Mouse (Mus musculus) limb, embryonic 10.5 days (tissue): ENCODE results near the gene Farp1. TPM values are rescaled to one million over a fixed set of nuclear protein-coding genes. Genes with fewer than 3 reads are reported as not detected.
"Not testable (repeated sequence)": the region's sequence is repeated elsewhere in the genome, so short reads cannot be mapped to it uniquely, and the experiment has no call there.

Experiments
- DNase-seq: peaks from one replicate; pipeline ENCODE4 v3.0.0-alpha.2; 2017; ENCODE audit warnings: low spot score
- H3K27ac ChIP-seq: fragments of 300-500 bp; sonication (generic); 2 replicates; pipeline ENCODE4 v1.5.1; 2016; ENCODE audit warnings: mild to moderate bottlenecking
- H3K27me3 ChIP-seq: fragments of 300-500 bp; sonication (generic); 2 replicates; pipeline ENCODE4 v1.6.1; 2016; ENCODE audit warnings: low read depth, mild to moderate bottlenecking; ENCODE audit not compliant: poor library complexity, severe bottlenecking
- H3K36me3 ChIP-seq: fragments of 300-500 bp; sonication (generic); 2 replicates; pipeline ENCODE4 v1.6.1; 2016; ENCODE audit warnings: mild to moderate bottlenecking, moderate library complexity
- H3K4me1 ChIP-seq: fragments of 300-500 bp; sonication (generic); 2 replicates; pipeline ENCODE4 v1.6.1; 2016
- H3K4me3 ChIP-seq: fragments of 300-500 bp; sonication (generic); 2 replicates; pipeline ENCODE4 v1.5.1; 2016; ENCODE audit warnings: mild to moderate bottlenecking, moderate library complexity
- H3K9me3 ChIP-seq: fragments of 300-500 bp; sonication (generic); replicated peaks from 2 replicates; pipeline ENCODE4 v1.6.1; 2016; ENCODE audit warnings: mild to moderate bottlenecking
- WGBS: fragments of 180-500 bp; shearing (Covaris S2); methylation state at CpG from one replicate; pipeline ENCODE4 v1.1.7; 2016; 5-methylcytosine and 5-hydroxymethylcytosine counted together
- polyA plus RNA-seq: library from polyadenylated mRNA; unstranded; fragments of >200 nt; fragmentation: Nextera tagmentation; extraction: Ambion mirVana; gene quantifications from 2 replicates; pipeline ENCODE4 v1.2.1, GENCODE M21; 2016

Farp1 gene
- polyA plus RNA-seq, 1 experiment from 2014 or later = 53.2 TPM

- Histone ChIP-seq H3K27me3 (peaks cover 17% of the 10 kb centered on the region), H3K36me3 (no peaks in the 10 kb centered on the region), H3K4me3 (peak overlapping the region; percentile 97), H3K4me1 (peaks cover 58% of the 10 kb centered on the region), H3K9me3 (no peaks in the 10 kb centered on the region), H3K27ac (peak overlapping the region; percentile 100)
- peak; percentile 77 for DNase-seq
- 1% methylated on average over 19 of the region's 19 CpGs for WGBS
Measured at GRCm38 (mm10) chr14:121036612-121037221, 1.7 kb downstream of the Farp1 start.

- 31% methylated on average over 7 of the region's 7 CpGs for WGBS
- no peaks in the 10 kb centered on the region for H3K36me3 ChIP-seq
- no peak for DNase-seq
- no peaks in the 10 kb centered on the region for H3K9me3 ChIP-seq
- peak overlapping the region; percentile 97 for H3K4me3 ChIP-seq
- H3K27me3 ChIP-seq = peaks cover 17% of the 10 kb centered on the region
- peak overlapping the region; percentile 100 for H3K27ac ChIP-seq
- peaks cover 57% of the 10 kb centered on the region for H3K4me1 ChIP-seq
Measured at GRCm38 (mm10) chr14:121037276-121037675, 2.3 kb downstream of the Farp1 start.

- H3K36me3 ChIP-seq = peaks cover 4% of the 10 kb centered on the region; the same call in 1 of the 2 replicates
- peaks cover 61% of the 10 kb centered on the region for H3K4me1 ChIP-seq
- peak; percentile 82 for DNase-seq
- whole genome bisulfite sequencing = 22% methylated on average over 5 of the region's 5 CpGs
- no peaks in the 10 kb centered on the region for H3K9me3 ChIP-seq
- H3K4me3 ChIP-seq = peak overlapping the region; percentile 97
- peak overlapping the region; percentile 77 for H3K27ac ChIP-seq
- peaks cover 12% of the 10 kb centered on the region for H3K27me3 ChIP-seq
Measured at GRCm38 (mm10) chr14:121038676-121039075, 3.7 kb downstream of the Farp1 start.

- Histone ChIP-seq H3K4me1 (peaks cover 61% of the 10 kb centered on the region), H3K36me3 (peaks cover 39% of the 10 kb centered on the region), H3K27ac (no peak overlapping the region), H3K4me3 (no peak overlapping the region), H3K27me3 (no peaks in the 10 kb centered on the region), H3K9me3 (no peaks in the 10 kb centered on the region)
- DNase-seq = no peak
- 75% methylated on average over 3 of the region's 3 CpGs for WGBS
Measured at GRCm38 (mm10) chr14:121044145-121044544, 9.1 kb downstream of the Farp1 start.

GRCm38 (mm10) chr14:121046313-121046961, 11.4 kb downstream of the Farp1 start:
- Histone ChIP-seq H3K27me3 (no peaks in the 10 kb centered on the region), H3K4me1 (peaks cover 65% of the 10 kb centered on the region), H3K4me3 (no peak overlapping the region), H3K9me3 (no peaks in the 10 kb centered on the region), H3K27ac (no peak overlapping the region), H3K36me3 (peaks cover 42% of the 10 kb centered on the region)
- 80% methylated on average over 9 of the region's 9 CpGs for WGBS
- no peak for DNase-seq

- DNase-seq = no peak
- peaks cover 42% of the 10 kb centered on the region for H3K36me3 ChIP-seq
- H3K27ac ChIP-seq = no peak overlapping the region
- no peaks in the 10 kb centered on the region for H3K9me3 ChIP-seq
- H3K4me3 ChIP-seq = no peak overlapping the region
- H3K27me3 ChIP-seq = no peaks in the 10 kb centered on the region
- WGBS = 66% methylated on average over 6 of the region's 6 CpGs
- H3K4me1 ChIP-seq = peaks cover 77% of the 10 kb centered on the region
Measured at GRCm38 (mm10) chr14:121047780-121048179, 12.8 kb downstream of the Farp1 start.

GRCm38 (mm10) chr14:121051002-121051401, 16.0 kb downstream of the Farp1 start:
- H3K9me3 ChIP-seq, H3K27ac ChIP-seq, H3K4me3 ChIP-seq, H3K27me3 ChIP-seq: not testable (repeated sequence)
- DNase-seq = peak; percentile 30
- H3K4me1 ChIP-seq = peaks cover 84% of the 10 kb centered on the region
- 94% methylated on average over 3 of the region's 4 CpGs for WGBS
- peaks cover 28% of the 10 kb centered on the region for H3K36me3 ChIP-seq

- peak overlapping the region; percentile 21 for H3K4me3 ChIP-seq
- WGBS = 2% methylated on average over 5 of the region's 5 CpGs
Measured at GRCm38 (mm10) chr14:121053020-121053518, 18.1 kb downstream of the Farp1 start.

GRCm38 (mm10) chr14:121054062-121054461, 19.1 kb downstream of the Farp1 start:
- Histone ChIP-seq H3K36me3 (peaks cover 13% of the 10 kb centered on the region), H3K9me3 (no peaks in the 10 kb centered on the region), H3K4me1 (peaks cover 89% of the 10 kb centered on the region), H3K27ac (peak overlapping the region; percentile 71), H3K4me3 (no peak overlapping the region), H3K27me3 (no peaks in the 10 kb centered on the region)
- DNase-seq = peak; percentile 58
- 53% methylated on average over 5 of the region's 5 CpGs for WGBS

More at GRCm38 (mm10) chr14:121053020-121053518, 18.1 kb downstream of the Farp1 start:
- H3K9me3 ChIP-seq = no peaks in the 10 kb centered on the region
- H3K4me1 ChIP-seq = peaks cover 84% of the 10 kb centered on the region
- H3K27me3 ChIP-seq = no peaks in the 10 kb centered on the region
- peak; percentile 43 for DNase-seq
- peaks cover 16% of the 10 kb centered on the region for H3K36me3 ChIP-seq
- H3K27ac ChIP-seq = peak overlapping the region; percentile 71

GRCm38 (mm10) chr14:121057750-121058149, 22.8 kb downstream of the Farp1 start:
- 95% methylated on average over 5 of the region's 5 CpGs for WGBS
- Histone ChIP-seq H3K36me3 (peaks cover 10% of the 10 kb centered on the region), H3K4me1 (peaks cover 100% of the 10 kb centered on the region), H3K9me3 (no peaks in the 10 kb centered on the region), H3K4me3 (no peak overlapping the region), H3K27me3 (no peaks in the 10 kb centered on the region), H3K27ac (no peak overlapping the region)
- DNase-seq = no peak

GRCm38 (mm10) chr14:121058481-121058880, 23.5 kb downstream of the Farp1 start:
- H3K4me1 ChIP-seq = peaks cover 95% of the 10 kb centered on the region

GRCm38 (mm10) chr14:121059266-121059665, 24.3 kb downstream of the Farp1 start:
- Histone ChIP-seq H3K4me3 (no peak overlapping the region), H3K27ac (peak overlapping the region; percentile 50; the same call in 1 of the 2 replicates), H3K4me1 (peaks cover 87% of the 10 kb centered on the region), H3K36me3 (peaks cover 16% of the 10 kb centered on the region), H3K9me3 (no peaks in the 10 kb centered on the region), H3K27me3 (no peaks in the 10 kb centered on the region)
- 48% methylated on average over 10 of the region's 10 CpGs for WGBS
- DNase-seq = no peak

More at GRCm38 (mm10) chr14:121058481-121058880, 23.5 kb downstream of the Farp1 start:
- Histone ChIP-seq H3K36me3 (peaks cover 10% of the 10 kb centered on the region), H3K4me3 (no peak overlapping the region), H3K27me3 (no peaks in the 10 kb centered on the region), H3K9me3 (no peaks in the 10 kb centered on the region), H3K27ac (no peak overlapping the region)
- DNase-seq = no peak
- 96% methylated on average over 1 of the region's 1 CpGs for WGBS

- no peaks in the 10 kb centered on the region for H3K27me3 ChIP-seq
Measured at GRCm38 (mm10) chr14:121060484-121060883, 25.5 kb downstream of the Farp1 start.

More at GRCm38 (mm10) chr14:121060484-121060883, 25.5 kb downstream of the Farp1 start:
- peaks cover 27% of the 10 kb centered on the region for H3K36me3 ChIP-seq
- H3K9me3 ChIP-seq = no peaks in the 10 kb centered on the region
- WGBS = 85% methylated on average over 11 of the region's 11 CpGs
- H3K4me3 ChIP-seq = no peak overlapping the region
- no peak overlapping the region for H3K27ac ChIP-seq
- no peak for DNase-seq
- peaks cover 75% of the 10 kb centered on the region for H3K4me1 ChIP-seq
